Mouse (Mus musculus) heart, postnatal 0 days (tissue): ENCODE results near the gene Traf3ip2. TPM values are rescaled to one million over a fixed set of nuclear protein-coding genes. Genes with fewer than 3 reads are reported as not detected.
A peak's percentile ranks its signal among the peaks of the same experiment; 100 is the strongest.

ENCODE experiments used
- ATAC-seq: fragments of 200-750 bp; cut with Nextera tagmentation; 2 replicates; pipeline ENCODE4 v1.8.0; 2017; ENCODE audit warnings: low read depth, moderate number of reproducible peaks, moderate library complexity; ENCODE audit not compliant: insufficient read depth
- DNase-seq: peaks from one replicate; pipeline ENCODE4 v3.0.0-alpha.2; 2016; ENCODE audit warnings: low spot score
- H3K27ac ChIP-seq: fragments of 300-500 bp; sonication (generic); 2 replicates; pipeline ENCODE4 v1.5.1; 2014; ENCODE audit warnings: low read depth, mild to moderate bottlenecking
- H3K27me3 ChIP-seq: fragments of 300-500 bp; sonication (generic); 2 replicates; pipeline ENCODE4 v1.6.1; 2014; ENCODE audit warnings: low read length, mixed read lengths; ENCODE audit not compliant: control insufficient read depth, insufficient read depth
- H3K36me3 ChIP-seq: fragments of 300-500 bp; sonication (generic); replicated peaks from 2 replicates; pipeline ENCODE4 v1.6.1; 2014; ENCODE audit warnings: low read length, mixed read lengths; ENCODE audit not compliant: control insufficient read depth, insufficient read depth
- H3K4me1 ChIP-seq: fragments of 300-500 bp; sonication (generic); 2 replicates; pipeline ENCODE4 v1.6.1; 2014; ENCODE audit warnings: antibody characterized with exemption; ENCODE audit not compliant: control insufficient read depth, insufficient read depth
- H3K4me2 ChIP-seq: fragments of 300-500 bp; sonication (generic); 2 replicates; pipeline ENCODE4 v1.6.1; 2014; ENCODE audit warnings: low read depth, mild to moderate bottlenecking, low read length, moderate library complexity
- H3K4me3 ChIP-seq: fragments of 300-500 bp; sonication (generic); 2 replicates; pipeline ENCODE4 v1.5.1; 2014; ENCODE audit warnings: low read depth, low read length
- H3K9ac ChIP-seq: fragments of 300-500 bp; sonication (generic); replicated peaks from 2 replicates; pipeline ENCODE4 v1.6.1; 2014; ENCODE audit warnings: low read depth, low read length, mixed read lengths
- H3K9me3 ChIP-seq: fragments of 300-500 bp; sonication (generic); replicated peaks from 2 replicates; pipeline ENCODE4 v1.6.1; 2016; ENCODE audit warnings: low read length; ENCODE audit not compliant: control insufficient read depth
- CTCF ChIP-seq: IDR thresholded peaks from 2 replicates; pipeline ENCODE4 v1.5.1; 2016; ENCODE audit warnings: antibody characterized with exemption, control low read depth, low read depth
- EP300 ChIP-seq: IDR thresholded peaks from 2 replicates; pipeline ENCODE4 v1.6.1; 2016; ENCODE audit warnings: antibody characterized with exemption, low read depth
- WGBS: fragments of 180-500 bp; shearing (Covaris S2); extraction: QIAGEN DNeasy Blood & Tissue Kit; methylation state at CpG from one replicate; pipeline ENCODE4 v1.1.7; 2014; 5-methylcytosine and 5-hydroxymethylcytosine counted together
- polyA plus RNA-seq: library from polyadenylated mRNA; unstranded; fragments of >200 nt; fragmentation: Nextera tagmentation; extraction: Ambion mirVana; gene quantifications from 2 replicates; pipeline ENCODE4 v1.2.1, GENCODE M21; 2015
- total RNA-seq: library from RNA; depleted of rRNA; stranded (reverse); fragments of >200 nt; gene quantifications from 2 replicates; pipeline ENCODE4 v1.2.3, GENCODE M21; 2014; ENCODE audit warnings: low replicate concordance

The Traf3ip2 gene
- total and polyA plus RNA-seq, 2 experiments from 2014 or later, result 6.4 to 9.9 TPM

GRCm38 (mm10) chr10:39601068-39601467 lies 11.7 kb upstream of the Traf3ip2 start:
- no peak overlapping the region for H3K4me2 ChIP-seq
- H3K27ac ChIP-seq, result no peak overlapping the region
- ATAC-seq (no peak), DNase-seq (no peak)
- TF ChIP-seq EP300 (no peak), CTCF (no peak)
- no peaks in the 10 kb centered on the region for H3K36me3 ChIP-seq
- H3K9me3 ChIP-seq, result peaks cover 11% of the 10 kb centered on the region
- peaks cover 4% of the 10 kb centered on the region; the same call in 1 of the 2 replicates for H3K4me1 ChIP-seq
- H3K4me3 ChIP-seq, result no peak overlapping the region
- 57% methylated on average over 5 of the region's 5 CpGs for WGBS
- no peak overlapping the region for H3K9ac ChIP-seq
- H3K27me3 ChIP-seq, result no peaks in the 10 kb centered on the region

DNA sequence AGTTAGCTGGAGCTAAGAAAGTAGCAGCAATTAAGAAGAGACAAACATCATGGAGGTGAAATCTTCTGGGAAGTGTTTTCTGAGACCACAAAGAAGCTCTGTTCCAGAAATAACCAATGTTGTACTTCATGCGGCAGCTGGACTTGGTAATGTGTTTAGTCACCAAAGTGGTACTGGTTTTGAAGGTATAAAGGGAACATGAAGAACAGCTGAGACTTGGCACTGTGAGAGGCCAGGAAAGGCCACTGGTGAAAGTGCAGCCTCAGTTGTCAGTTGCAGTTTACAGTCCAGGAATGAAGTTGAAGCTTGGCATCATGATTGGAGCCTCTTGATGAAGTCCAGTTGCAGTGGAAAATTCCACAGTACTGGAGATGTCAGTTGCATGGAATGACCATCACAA lies 6.3 kb upstream of the Traf3ip2 start:
- Histone ChIP-seq H3K36me3 (no peaks in the 10 kb centered on the region), H3K27ac (no peak overlapping the region), H3K4me2 (no peak overlapping the region), H3K9me3 (peaks cover 11% of the 10 kb centered on the region), H3K9ac (no peak overlapping the region), H3K4me3 (no peak overlapping the region), H3K27me3 (no peaks in the 10 kb centered on the region), H3K4me1 (no peaks in the 10 kb centered on the region)
- TF ChIP-seq CTCF, result no peak
- ATAC-seq (no peak), DNase-seq (no peak)
- WGBS, result 91% methylated on average over 1 of the region's 1 CpGs

- DNase-seq, result no peak
- Histone ChIP-seq H3K9ac (no peak overlapping the region), H3K36me3 (no peaks in the 10 kb centered on the region), H3K27ac (no peak overlapping the region), H3K4me2 (no peak overlapping the region), H3K4me3 (no peak overlapping the region), H3K27me3 (no peaks in the 10 kb centered on the region), H3K4me1 (peaks cover 21% of the 10 kb centered on the region), H3K9me3 (no peaks in the 10 kb centered on the region)
- WGBS, result 72% methylated on average over 3 of the region's 3 CpGs
- TF ChIP-seq CTCF (no peak), EP300 (no peak)
- no peak for ATAC-seq
These were observed 1.5 kb upstream of the Traf3ip2 start for GRCm38 (mm10) chr10:39611234-39611633.

- TF ChIP-seq CTCF (no peak), EP300 (no peak)
- Histone ChIP-seq H3K4me2 (no peak overlapping the region), H3K36me3 (no peaks in the 10 kb centered on the region), H3K9me3 (no peaks in the 10 kb centered on the region), H3K4me3 (no peak overlapping the region), H3K27me3 (no peaks in the 10 kb centered on the region), H3K27ac (no peak overlapping the region; the same call in 1 of the 2 replicates), H3K9ac (no peak overlapping the region), H3K4me1 (peaks cover 21% of the 10 kb centered on the region)
- DNase-seq (no peak), ATAC-seq (no peak)
- WGBS, result 54% methylated on average over 2 of the region's 2 CpGs
These were observed 603 bp upstream of the Traf3ip2 start for GRCm38 (mm10) chr10:39612131-39612530.

- 3% methylated on average over 26 of the region's 26 CpGs for WGBS
- peak; percentile 58 for ATAC-seq
- peak overlapping the region; percentile 88 for H3K27ac ChIP-seq
- peak overlapping the region; percentile 47 for H3K4me3 ChIP-seq
- H3K9me3 ChIP-seq, result no peaks in the 10 kb centered on the region
- peak overlapping the region; percentile 62 for H3K4me2 ChIP-seq
- TF ChIP-seq EP300, result no peak
- no peak for TF ChIP-seq CTCF
- H3K27me3 ChIP-seq, result no peaks in the 10 kb centered on the region
- peak; percentile 68 for DNase-seq
- peaks cover 21% of the 10 kb centered on the region for H3K4me1 ChIP-seq
- H3K36me3 ChIP-seq, result no peaks in the 10 kb centered on the region; the same call in 1 of the 2 replicates
- peak overlapping the region; percentile 59 for H3K9ac ChIP-seq
These were observed 476 bp downstream of the Traf3ip2 start for GRCm38 (mm10) chr10:39612989-39613831.

DNA sequence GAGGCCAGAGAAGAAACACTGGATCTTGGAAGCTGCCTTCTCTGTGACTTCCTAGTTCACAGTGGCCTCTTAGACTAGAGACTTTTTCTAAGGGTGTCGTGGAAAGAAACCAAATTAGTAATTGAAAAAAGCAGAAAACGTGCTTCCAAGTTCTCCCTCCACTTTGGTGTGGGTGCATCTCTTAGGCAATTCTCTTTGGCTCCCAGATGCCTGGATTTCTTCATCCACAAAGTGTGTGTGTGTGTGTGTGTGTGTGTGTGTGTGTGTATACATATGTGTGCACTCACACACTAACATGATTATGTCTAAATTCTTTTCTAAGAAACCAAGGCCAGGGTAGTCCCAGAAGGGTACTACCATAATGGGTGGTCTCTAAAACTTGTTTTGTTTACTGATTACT lies 1.2 kb downstream of the Traf3ip2 start:
- H3K27ac ChIP-seq, result peak overlapping the region; percentile 88
- ATAC-seq (no peak), DNase-seq (peak; percentile 16)
- TF ChIP-seq EP300 (0 out of 2 replicates have a peak, but pooled peaks have one; percentile 34), CTCF (no peak)
- H3K9me3 ChIP-seq, result no peaks in the 10 kb centered on the region
- no peaks in the 10 kb centered on the region for H3K27me3 ChIP-seq
- H3K4me2 ChIP-seq, result peak overlapping the region; percentile 62
- peak overlapping the region; percentile 59 for H3K9ac ChIP-seq
- no peaks in the 10 kb centered on the region; the same call in 1 of the 2 replicates for H3K36me3 ChIP-seq
- 13% methylated on average over 2 of the region's 2 CpGs for WGBS
- peaks cover 21% of the 10 kb centered on the region for H3K4me1 ChIP-seq
- H3K4me3 ChIP-seq, result peak overlapping the region; percentile 47
